Mouse (Mus musculus) E14TG2a.4 (cell line): ENCODE data around the gene Dscam.

Source experiments
- H3K27me3 ChIP-seq: 2 replicates; pipeline ENCODE4 v1.6.1; 2014; ENCODE audit warnings: low read length, control low read depth; ENCODE audit not compliant: insufficient read depth
- H3K36me3 ChIP-seq: 2 replicates; pipeline ENCODE4 v1.6.1; 2014; ENCODE audit warnings: low read length, control low read depth; ENCODE audit not compliant: insufficient read depth
- H3K4me1 ChIP-seq: replicated peaks from 2 replicates; pipeline ENCODE4 v1.6.1; 2014; ENCODE audit warnings: low read depth, low read length, control low read depth
- H3K4me3 ChIP-seq: replicated peaks from 2 replicates; pipeline ENCODE4 v1.5.1; 2014; ENCODE audit warnings: mild to moderate bottlenecking, low read length
- H3K9me3 ChIP-seq: 2 replicates; pipeline ENCODE4 v1.6.1; 2014; ENCODE audit warnings: low read length, control low read depth
- CTCF ChIP-seq: conservative IDR thresholded peaks from 2 replicates; pipeline ENCODE4 v1.5.1; 2014; ENCODE audit warnings: low read length
- NANOG ChIP-seq: IDR thresholded peaks from 2 replicates; pipeline ENCODE4 v1.6.1; 2014; ENCODE audit warnings: borderline replicate concordance, low read length, mixed read lengths
- POU5F1 ChIP-seq: IDR thresholded peaks from 2 replicates; pipeline ENCODE4 v1.6.1; 2014; ENCODE audit warnings: low read length, borderline replicate concordance

The Dscam gene

GRCm38 (mm10) chr16:97018304-97018703 lies 152.2 kb downstream of the Dscam start:
- no peak for TF ChIP-seq POU5F1
- TF ChIP-seq NANOG: no peak
- no peak for TF ChIP-seq CTCF
- Histone ChIP-seq H3K4me1 (no peaks in the 10 kb centered on the region), H3K27me3 (no peaks in the 10 kb centered on the region), H3K36me3 (no peaks in the 10 kb centered on the region), H3K9me3 (no peaks in the 10 kb centered on the region), H3K4me3 (no peak overlapping the region)

DNA sequence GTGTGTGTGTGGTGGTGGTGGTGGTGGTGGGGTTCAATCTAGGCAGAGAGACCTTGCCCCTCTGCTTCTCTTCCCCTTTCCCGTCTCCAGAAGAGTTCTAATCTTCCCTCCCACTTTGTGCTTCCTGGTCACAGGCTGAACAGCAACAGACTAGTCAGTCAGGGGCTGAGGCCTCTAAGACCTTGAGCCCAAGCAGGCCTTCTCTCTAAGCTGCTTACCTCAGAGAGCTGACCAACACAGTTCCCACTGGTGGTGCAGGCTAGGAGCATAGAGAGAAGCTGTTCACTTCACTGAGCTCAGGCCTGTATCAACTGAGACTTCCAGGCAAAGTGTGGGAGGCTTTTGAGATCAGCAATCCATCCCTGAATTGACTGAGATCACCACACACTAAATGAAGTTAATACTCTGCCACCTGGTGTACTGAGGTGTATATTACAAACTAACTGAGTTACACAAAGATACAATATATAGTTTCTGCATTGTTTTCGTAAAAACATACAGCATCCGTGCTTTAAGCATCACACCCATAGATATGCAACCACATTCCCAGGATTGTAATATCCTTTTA lies 153.3 kb downstream of the Dscam start:
- TF ChIP-seq CTCF: no peak
- no peak for TF ChIP-seq POU5F1
- TF ChIP-seq NANOG: no peak
- H3K4me3 ChIP-seq: no peak overlapping the region

GRCm38 (mm10) chr16:97016244-97016850 lies 154.2 kb downstream of the Dscam start:
- H3K9me3 ChIP-seq: no peaks in the 10 kb centered on the region
- H3K36me3 ChIP-seq: no peaks in the 10 kb centered on the region
- H3K4me1 ChIP-seq: no peaks in the 10 kb centered on the region
- H3K27me3 ChIP-seq: no peaks in the 10 kb centered on the region
- H3K4me3 ChIP-seq: no peak overlapping the region
- TF ChIP-seq POU5F1 (no peak), NANOG (no peak), CTCF (no peak)

More for the DNA sequence above, 153.3 kb downstream of the Dscam start:
- Histone ChIP-seq H3K9me3 (no peaks in the 10 kb centered on the region), H3K4me1 (no peaks in the 10 kb centered on the region), H3K36me3 (no peaks in the 10 kb centered on the region), H3K27me3 (no peaks in the 10 kb centered on the region)

GRCm38 (mm10) chr16:97014343-97014742 lies 156.2 kb downstream of the Dscam start:
- Histone ChIP-seq H3K27me3 (no peaks in the 10 kb centered on the region), H3K4me3 (no peak overlapping the region), H3K4me1 (no peaks in the 10 kb centered on the region), H3K9me3 (no peaks in the 10 kb centered on the region), H3K36me3 (no peaks in the 10 kb centered on the region)
- TF ChIP-seq POU5F1: no peak
- 0 out of 2 replicates have a peak, but pooled peaks have one; percentile 8 for TF ChIP-seq CTCF

- no peaks in the 10 kb centered on the region for H3K36me3 ChIP-seq
- H3K27me3 ChIP-seq: no peaks in the 10 kb centered on the region
- H3K4me3 ChIP-seq: no peak overlapping the region
- no peaks in the 10 kb centered on the region for H3K9me3 ChIP-seq
- TF ChIP-seq CTCF (no peak), NANOG (no peak), POU5F1 (no peak)
- H3K4me1 ChIP-seq: no peaks in the 10 kb centered on the region
Measured at GRCm38 (mm10) chr16:97009116-97010055, 161.2 kb downstream of the Dscam start.

GRCm38 (mm10) chr16:97007892-97008527 lies 162.5 kb downstream of the Dscam start:
- no peaks in the 10 kb centered on the region for H3K4me1 ChIP-seq
- H3K9me3 ChIP-seq: no peaks in the 10 kb centered on the region
- H3K4me3 ChIP-seq: no peak overlapping the region
- H3K36me3 ChIP-seq: no peaks in the 10 kb centered on the region
- no peaks in the 10 kb centered on the region for H3K27me3 ChIP-seq
- TF ChIP-seq NANOG (no peak), POU5F1 (no peak), CTCF (no peak)

- Histone ChIP-seq H3K4me3 (no peak overlapping the region), H3K27me3 (no peaks in the 10 kb centered on the region), H3K36me3 (no peaks in the 10 kb centered on the region), H3K4me1 (no peaks in the 10 kb centered on the region), H3K9me3 (no peaks in the 10 kb centered on the region)
- TF ChIP-seq POU5F1: no peak
- no peak for TF ChIP-seq NANOG
- no peak for TF ChIP-seq CTCF
Measured at GRCm38 (mm10) chr16:97006854-97007182, 163.7 kb downstream of the Dscam start.

- Histone ChIP-seq H3K36me3 (no peaks in the 10 kb centered on the region), H3K4me3 (no peak overlapping the region), H3K27me3 (no peaks in the 10 kb centered on the region), H3K9me3 (no peaks in the 10 kb centered on the region), H3K4me1 (no peaks in the 10 kb centered on the region)
- no peak for TF ChIP-seq CTCF
- TF ChIP-seq NANOG: no peak
- TF ChIP-seq POU5F1: no peak
Measured at GRCm38 (mm10) chr16:97006041-97006853, 164.3 kb downstream of the Dscam start.
